Mouse (Mus musculus) c-Kit-positive CD71-positive TER-119-negative erythroid progenitor cells, embryonic 14.5 days (primary cell): Measurements from ENCODE around the gene Hbs1l.
"Not testable (repeated sequence)": the region's sequence is repeated elsewhere in the genome, so short reads cannot be mapped to it uniquely, and the experiment has no call there.

Source experiments
- DNase-seq: peaks from one replicate; pipeline ENCODE4 v3.0.0-alpha.2; 2013; ENCODE audit warnings: low read depth

Gene Hbs1l

GRCm38 (mm10) chr10:21359086-21359485, 63.3 kb downstream of the Hbs1l start:
- no peak for DNase-seq

- no peak for DNase-seq
These were observed 66.1 kb downstream of the Hbs1l start for GRCm38 (mm10) chr10:21361871-21362270.

GRCm38 (mm10) chr10:21363297-21363696, 67.5 kb downstream of the Hbs1l start:
- DNase-seq, result no peak

DNA sequence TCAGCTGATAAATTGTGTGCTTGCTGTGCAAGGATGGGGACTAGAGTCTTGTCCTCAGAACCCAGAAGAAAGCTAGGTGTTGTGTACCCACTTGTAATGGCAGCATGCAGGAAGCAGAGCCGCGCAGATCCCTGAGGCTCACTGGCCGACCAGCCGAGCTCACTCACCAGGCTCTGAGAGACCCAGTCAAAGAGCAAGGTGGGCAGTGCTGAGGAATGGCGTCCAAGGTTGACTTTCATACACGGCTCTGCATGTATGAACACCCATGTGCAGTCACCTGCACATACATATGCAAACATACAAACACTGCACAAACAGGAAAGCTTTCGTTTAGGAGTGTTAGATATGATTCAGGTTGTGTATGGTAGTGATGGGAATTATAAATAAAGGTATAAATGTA, 69.2 kb downstream of the Hbs1l start:
- DNase-seq, result no peak

GRCm38 (mm10) chr10:21365897-21366296, 70.1 kb downstream of the Hbs1l start:
- no peak for DNase-seq

GRCm38 (mm10) chr10:21366471-21366870, 70.7 kb downstream of the Hbs1l start:
- DNase-seq, result no peak

- no peak for DNase-seq
These were observed 71.7 kb downstream of the Hbs1l start for GRCm38 (mm10) chr10:21367481-21367880.

DNA sequence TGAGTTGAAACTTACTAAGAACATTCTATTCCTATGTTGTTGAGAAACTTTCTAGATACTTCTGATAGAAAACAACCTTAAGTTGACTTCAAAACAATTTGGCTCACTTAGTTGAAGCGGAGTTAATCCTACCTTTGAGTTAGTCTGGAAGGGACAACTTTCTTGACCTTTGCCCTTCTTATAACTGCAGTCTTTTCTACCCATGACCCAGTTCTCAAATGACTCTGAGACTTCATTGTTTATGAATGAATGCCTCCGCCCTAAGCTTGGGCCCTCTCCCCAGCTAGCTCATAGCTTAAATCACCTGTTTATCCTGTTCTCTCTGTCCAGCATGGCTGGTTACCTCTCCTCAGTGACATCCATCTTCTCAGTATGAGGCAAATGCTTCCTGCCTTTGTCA, 73.8 kb downstream of the Hbs1l start:
- DNase-seq, result no peak

DNA sequence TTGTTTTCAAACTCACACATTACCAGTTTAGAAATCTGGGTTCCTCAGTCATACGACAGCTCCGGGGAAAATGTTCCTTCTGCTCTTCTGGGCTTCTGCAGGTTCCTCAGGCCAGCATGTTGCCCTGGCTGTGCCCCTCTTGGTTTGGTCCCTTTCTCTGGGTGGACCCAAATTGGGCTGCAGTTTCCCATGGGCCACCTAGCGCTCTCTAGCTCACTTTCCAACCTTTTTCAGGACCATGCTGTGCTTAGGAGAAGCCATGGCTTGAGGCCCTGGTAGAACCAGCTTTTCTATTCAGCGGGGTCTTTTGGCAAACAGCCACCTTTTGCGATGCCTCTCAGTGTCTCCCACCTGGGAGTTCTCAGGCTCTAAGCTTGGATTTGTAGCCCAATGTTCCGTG, 76.5 kb downstream of the Hbs1l start:
- no peak for DNase-seq

GRCm38 (mm10) chr10:21376682-21377473, 81.1 kb downstream of the Hbs1l start, which contains the start of gene Aldh8a1:
Aldh8a1 (plus strand) TSS chr10:21377291.
- no peak for DNase-seq

GRCm38 (mm10) chr10:21378196-21378944, 82.6 kb downstream of the Hbs1l start:
- DNase-seq, result peak; percentile 65

GRCm38 (mm10) chr10:21382914-21383313, 87.1 kb downstream of the Hbs1l start:
- peak; percentile 72 for DNase-seq

- DNase-seq, result no peak
These were observed 89.4 kb downstream of the Hbs1l start for GRCm38 (mm10) chr10:21385111-21385663.

- DNase-seq, result no peak
These were observed 93.3 kb downstream of the Hbs1l start for GRCm38 (mm10) chr10:21389075-21389474.

DNA sequence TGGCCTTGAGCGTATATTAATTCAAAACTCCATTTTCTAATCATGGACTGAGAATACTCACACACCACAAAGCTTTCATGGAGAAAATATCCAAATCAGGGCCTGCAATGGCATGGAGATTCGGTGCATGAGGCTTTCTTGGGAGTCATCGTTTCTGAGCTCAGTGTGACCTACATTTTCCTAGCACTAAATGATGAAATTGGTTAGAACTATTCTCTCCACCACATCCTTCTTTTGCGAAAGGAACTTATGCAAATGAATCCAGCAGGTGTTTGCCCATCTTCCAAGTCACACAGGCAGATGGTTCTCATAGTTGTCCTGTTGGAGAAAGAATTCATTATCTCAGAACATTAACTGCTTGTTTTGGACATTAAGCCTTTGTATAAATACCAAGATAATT, 94.7 kb downstream of the Hbs1l start:
- DNase-seq, result no peak

DNA sequence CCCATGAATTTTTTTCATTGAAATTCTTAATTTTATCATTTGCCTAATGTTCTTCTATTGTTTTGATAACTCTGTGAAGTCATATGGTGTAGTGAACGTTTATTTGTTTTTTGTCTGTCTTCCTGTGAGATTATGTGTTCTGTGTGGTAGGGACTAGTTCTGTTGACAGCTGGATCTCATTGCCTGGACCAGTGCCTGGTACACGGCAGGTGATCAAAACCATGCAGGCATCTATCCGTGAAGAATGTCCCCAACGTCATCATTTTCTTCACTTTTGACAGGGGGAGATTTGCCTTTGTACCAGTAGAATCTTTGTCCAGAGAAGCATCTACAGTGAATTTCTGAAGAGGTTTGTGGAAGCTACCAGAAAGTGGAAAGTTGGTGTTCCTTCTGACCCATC, 95.5 kb downstream of the Hbs1l start:
- no peak for DNase-seq

- no peak for DNase-seq
These were observed 97.6 kb downstream of the Hbs1l start for GRCm38 (mm10) chr10:21393390-21393789.

DNA sequence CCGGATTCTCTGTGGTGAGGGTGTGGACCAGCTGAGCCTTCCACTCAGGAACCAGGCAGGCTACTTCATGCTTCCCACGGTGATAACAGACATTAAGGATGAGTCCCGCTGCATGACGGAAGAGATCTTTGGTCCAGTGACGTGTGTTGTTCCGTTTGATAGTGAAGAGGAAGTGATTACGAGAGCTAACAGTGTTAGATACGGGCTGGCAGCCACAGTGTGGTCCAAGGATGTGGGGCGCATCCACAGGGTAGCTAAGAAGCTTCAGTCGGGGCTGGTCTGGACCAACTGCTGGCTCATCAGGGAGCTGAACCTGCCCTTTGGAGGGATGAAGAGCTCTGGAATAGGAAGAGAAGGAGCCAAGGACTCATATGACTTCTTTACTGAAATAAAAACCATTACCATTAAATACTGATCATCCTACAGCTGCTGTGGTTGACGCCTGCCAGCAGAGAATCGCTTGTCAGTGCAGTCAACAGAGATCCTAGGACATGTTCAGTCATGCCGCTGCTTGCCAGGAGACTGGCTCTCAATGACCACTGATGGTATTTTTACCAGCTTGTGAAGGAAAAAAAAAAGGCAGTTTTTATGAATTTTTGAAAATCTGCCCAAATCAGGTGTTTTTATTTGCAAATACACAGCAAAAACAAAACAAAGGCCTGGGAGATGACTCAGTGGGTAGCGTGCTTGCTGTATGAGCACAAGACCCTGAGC, 99.8 kb downstream of the Hbs1l start:
- no peak for DNase-seq

GRCm38 (mm10) chr10:21398873-21399425, 103.2 kb downstream of the Hbs1l start:
- DNase-seq, result not testable (repeated sequence)

GRCm38 (mm10) chr10:21399622-21400021, 103.8 kb downstream of the Hbs1l start:
- no peak for DNase-seq

GRCm38 (mm10) chr10:21400031-21400430, 104.3 kb downstream of the Hbs1l start:
- DNase-seq, result no peak

DNA sequence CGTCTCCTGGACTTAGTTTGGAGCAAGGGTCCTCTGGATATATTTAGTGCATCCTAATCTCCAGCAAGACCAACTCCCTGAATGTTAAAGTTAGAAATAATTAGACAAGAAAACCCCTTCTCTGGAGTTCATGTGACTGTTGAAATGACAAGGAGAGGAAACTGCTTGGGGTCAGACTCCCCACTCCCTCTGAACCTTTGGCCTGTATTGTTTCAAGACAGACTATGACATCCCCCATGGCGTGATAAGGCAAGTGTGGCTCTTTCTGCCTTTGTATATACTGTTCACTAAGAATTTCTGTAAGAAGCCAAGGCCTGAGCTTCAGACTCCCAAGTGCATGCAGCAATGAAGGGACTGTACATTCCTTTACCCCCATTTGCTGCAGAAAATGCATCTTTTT, 104.7 kb downstream of the Hbs1l start:
- no peak for DNase-seq
